Mouse (Mus musculus): ENCODE data around the gene Nsun2. TPM values are rescaled to one million over a fixed set of nuclear protein-coding genes. Genes with fewer than 3 reads are reported as not detected.
"Not testable (repeated sequence)": the region's sequence is repeated elsewhere in the genome, so short reads cannot be mapped to it uniquely, and the experiment has no call there.

The Nsun2 gene
- total RNA-seq, 2 experiments from 2014 or later = 85.0 to 92.9 TPM

- DNase-seq (ENCODE audit: low spot score in 2 of 2) = no peak
Measured at GRCm38 (mm10) chr13:69549980-69550379, 16.4 kb downstream of the Nsun2 start.

DNA sequence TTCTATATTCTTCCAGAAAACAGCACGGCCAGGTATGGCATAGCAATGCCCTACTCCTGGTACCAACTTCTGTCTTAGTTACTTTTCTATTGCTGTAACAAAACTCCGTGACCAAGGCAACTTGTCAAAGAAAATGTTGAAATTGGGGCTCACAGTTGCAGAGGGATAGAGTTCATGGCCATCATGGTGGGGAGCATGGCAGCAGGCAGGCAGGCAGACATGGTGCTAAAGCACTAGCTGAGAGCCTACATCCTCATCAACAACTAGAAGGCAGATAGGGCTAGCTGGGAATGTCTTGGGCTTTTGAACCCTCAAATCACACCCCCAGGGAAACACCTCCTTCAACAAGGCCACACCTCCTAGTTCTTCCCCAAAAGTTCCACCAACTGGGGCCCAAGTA is 17.3 kb downstream of the Nsun2 start:
- DNase-seq (ENCODE audit: low spot score in 2 of 2) = no peak

DNA sequence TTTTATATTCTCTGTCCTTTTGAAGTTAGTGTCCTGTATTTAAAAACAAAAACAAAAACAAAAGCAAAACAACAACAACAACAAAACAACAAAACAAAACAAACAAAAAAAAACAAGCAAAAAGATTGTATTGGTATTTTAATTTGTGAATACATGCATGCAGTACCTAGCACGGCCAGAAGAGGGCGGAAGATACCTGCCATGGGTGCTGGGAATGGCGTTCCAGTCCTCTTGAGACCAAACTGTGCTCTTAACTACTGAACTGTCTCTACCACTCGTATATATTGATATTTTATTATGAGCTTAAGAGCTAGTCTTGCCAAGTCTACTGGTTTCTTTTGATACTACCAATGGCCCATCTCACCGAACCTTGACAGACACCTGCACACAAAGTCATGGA is 19.5 kb downstream of the Nsun2 start:
- no peak for DNase-seq (ENCODE audit: low spot score in 2 of 2)

GRCm38 (mm10) chr13:69554255-69554654 is 20.7 kb downstream of the Nsun2 start:
- no peak for DNase-seq (ENCODE audit: low spot score in 2 of 2)

- no peak for DNase-seq (ENCODE audit: low spot score in 2 of 2)
Measured at GRCm38 (mm10) chr13:69555045-69555444, 21.5 kb downstream of the Nsun2 start.

DNA sequence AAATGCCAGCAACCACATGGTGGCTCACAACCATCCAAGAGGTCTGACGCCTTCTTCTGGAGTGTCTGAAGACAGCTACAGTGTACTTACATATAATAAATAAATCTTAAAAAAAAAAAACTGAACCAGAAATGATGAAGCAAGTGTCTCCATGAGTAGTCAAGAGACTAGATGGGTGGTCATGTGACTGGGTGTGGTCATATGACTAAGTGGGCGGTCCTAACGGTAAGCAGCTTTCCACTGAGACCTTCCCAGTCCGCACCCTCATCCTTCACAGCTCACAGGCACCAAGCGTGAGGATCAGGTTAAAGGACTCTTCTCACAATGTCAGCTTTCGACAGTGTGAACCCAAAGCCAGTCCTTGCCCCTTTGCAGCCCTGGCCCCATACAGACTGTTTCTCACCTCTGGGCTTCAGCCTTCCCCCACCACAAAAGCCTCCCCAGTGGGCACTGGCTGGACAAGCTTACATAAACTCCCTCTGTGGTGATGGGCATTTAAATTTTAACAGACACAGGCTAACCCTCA is 22.5 kb downstream of the Nsun2 start:
- DNase-seq (ENCODE audit: low spot score in 2 of 2) = no peak

GRCm38 (mm10) chr13:69556728-69557127 is 23.2 kb downstream of the Nsun2 start:
- DNase-seq (ENCODE audit: low spot score in 2 of 2) = no peak

GRCm38 (mm10) chr13:69558098-69558660 is 24.6 kb downstream of the Nsun2 start:
- peak in 1 of 2 experiments; percentile 57 for DNase-seq (ENCODE audit: low spot score in 2 of 2)

DNA sequence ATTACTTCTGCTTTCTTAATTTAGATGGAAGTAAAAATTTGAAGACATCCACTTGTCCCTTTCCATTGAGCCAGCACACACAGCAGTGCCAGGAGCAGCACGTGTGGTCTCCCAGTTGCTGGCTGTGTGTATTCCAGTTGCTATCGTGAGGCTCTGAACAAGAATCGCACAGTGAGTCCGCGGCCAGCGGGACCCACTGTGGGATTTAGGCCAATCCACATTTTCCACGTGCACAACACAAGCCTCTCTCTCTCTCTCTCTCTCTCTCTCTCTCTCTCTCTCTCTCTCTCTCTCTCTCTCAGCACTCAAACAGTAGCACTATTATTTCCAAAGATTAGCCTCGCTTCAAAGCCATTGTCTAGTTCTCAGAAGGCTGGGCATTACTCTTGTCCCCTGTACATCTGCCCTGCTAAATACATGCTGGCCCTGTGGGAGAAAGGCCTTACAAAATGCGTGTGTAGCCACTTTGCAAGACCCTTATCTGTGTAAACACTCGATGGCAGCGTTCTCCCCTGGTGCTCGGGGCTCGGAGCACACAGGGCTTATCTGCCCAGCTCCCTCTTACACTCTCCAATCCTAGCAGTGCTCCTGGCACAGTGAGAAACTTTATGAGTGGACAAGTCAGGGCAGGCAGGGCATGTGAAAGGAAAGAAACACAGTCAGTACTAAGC is 25.9 kb downstream of the Nsun2 start:
- no peak for DNase-seq (ENCODE audit: low spot score in 2 of 2)

GRCm38 (mm10) chr13:69562004-69562403 is 28.5 kb downstream of the Nsun2 start:
- no peak for DNase-seq (ENCODE audit: low spot score in 2 of 2)

DNA sequence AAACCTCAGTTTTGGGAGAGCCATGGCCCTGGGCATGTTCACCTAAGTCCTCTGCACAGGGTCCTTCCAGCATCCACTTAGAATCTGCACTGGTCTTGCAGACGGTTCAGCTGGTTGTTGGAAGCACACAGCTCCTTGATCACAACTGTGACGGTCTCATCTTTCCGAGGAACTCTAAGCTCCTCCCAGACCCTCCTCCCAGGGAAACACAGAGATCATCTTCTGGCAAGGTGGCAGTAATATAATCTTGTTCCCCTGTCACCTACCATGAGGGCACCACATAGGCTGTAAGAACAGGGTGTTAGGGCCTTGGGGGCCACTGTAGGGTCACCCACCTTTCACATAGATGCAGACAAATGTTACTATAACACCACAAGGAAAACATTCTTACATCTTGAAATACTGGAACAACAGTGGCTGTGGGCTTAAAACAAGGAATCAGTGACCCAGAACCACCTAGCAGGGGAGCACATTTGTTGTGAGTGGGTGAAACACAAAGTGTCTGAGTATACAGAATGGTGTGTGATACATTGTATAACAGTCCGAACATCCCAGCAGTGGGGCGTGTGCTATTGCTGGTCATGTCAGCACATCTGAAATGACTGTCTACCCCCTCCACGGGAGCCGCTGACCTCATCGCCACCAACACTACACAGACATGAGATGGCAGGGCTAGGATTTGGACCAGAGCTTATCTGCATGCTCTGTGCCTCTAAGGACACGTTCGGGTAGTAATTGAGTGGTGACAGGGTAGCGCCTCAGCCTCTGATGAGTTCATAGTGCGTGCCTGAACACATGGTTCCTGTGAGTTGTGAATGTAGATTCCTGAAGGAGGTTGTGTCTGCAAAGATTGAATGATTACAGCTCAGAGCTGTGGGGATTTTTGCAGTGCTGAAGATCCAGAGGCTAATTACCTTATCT is 29.4 kb downstream of the Nsun2 start:
- no peak for DNase-seq (ENCODE audit: low spot score in 2 of 2)

DNA sequence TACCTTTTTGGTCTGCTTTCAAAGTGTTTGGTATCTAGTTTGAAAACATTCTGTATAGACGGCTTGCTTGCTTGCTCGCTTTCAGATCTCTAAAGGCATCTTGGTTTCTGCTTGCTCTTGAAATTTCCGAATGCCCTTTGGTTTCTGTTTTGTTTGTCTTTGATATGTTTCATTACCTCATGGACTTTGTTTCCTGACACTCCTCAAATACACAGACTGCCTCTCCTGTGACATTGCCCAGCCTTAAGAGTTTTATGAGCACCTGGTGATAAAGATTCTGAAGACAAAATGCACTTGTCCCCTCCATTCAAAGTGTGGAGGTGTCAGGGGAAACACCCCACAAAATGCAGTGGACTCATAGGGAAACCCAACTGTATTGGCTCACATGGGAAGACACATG is 30.4 kb downstream of the Nsun2 start:
- no peak for DNase-seq (ENCODE audit: low spot score in 2 of 2)

GRCm38 (mm10) chr13:69564573-69564972 is 31.0 kb downstream of the Nsun2 start:
- DNase-seq (ENCODE audit: low spot score in 2 of 2) = no peak

GRCm38 (mm10) chr13:69565401-69565800 is 31.9 kb downstream of the Nsun2 start:
- DNase-seq (ENCODE audit: low spot score in 2 of 2) = not testable (repeated sequence)

GRCm38 (mm10) chr13:69569201-69569600 is 35.7 kb downstream of the Nsun2 start:
- no peak for DNase-seq (ENCODE audit: low spot score in 2 of 2)

- DNase-seq (ENCODE audit: low spot score in 2 of 2) = no peak
Measured at GRCm38 (mm10) chr13:69572594-69572993, 39.0 kb downstream of the Nsun2 start.

GRCm38 (mm10) chr13:69576676-69577075 is 43.1 kb downstream of the Nsun2 start:
- peak; percentile 21 for DNase-seq (ENCODE audit: low spot score in 2 of 2)

DNA sequence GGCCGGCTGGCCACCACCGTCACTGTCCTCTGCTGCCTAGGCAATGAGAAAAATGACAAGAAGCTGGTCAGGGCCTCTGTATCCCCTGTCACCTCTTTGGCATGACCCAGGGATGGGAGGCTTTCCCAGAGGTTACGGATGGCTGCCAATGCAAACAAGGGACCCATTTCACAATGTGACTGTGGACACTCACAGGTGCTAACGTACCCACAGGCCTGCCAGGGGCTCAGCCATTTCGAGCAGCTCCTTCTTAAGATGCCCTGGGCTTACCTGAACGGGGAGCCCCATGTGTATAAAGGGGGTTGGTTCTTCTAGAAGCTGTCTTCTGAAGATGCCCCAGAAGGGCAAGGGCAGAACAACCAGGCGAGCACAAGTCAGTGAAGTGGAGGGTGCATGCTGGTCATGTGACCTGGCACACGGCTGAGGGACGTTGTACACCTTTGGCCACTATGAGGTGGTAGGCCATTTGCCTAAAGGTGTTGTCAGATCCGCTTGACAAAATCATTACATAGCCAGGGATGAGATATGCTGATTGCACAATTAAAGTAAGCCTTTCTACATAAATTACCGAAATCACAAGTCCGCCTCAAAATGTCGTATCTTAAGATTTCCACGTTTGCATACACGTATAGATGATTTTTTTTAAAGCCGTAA is 43.8 kb downstream of the Nsun2 start:
- DNase-seq (ENCODE audit: low spot score in 2 of 2) = no peak

- DNase-seq (ENCODE audit: low spot score in 2 of 2) = no peak
Measured at GRCm38 (mm10) chr13:69582411-69582810, 48.9 kb downstream of the Nsun2 start.

GRCm38 (mm10) chr13:69583591-69583990 is 50.0 kb downstream of the Nsun2 start:
- no peak for DNase-seq (ENCODE audit: low spot score in 2 of 2)

GRCm38 (mm10) chr13:69585828-69586227 is 52.3 kb downstream of the Nsun2 start:
- DNase-seq (ENCODE audit: low spot score in 2 of 2) = no peak
